Mouse (Mus musculus): ENCODE measurements around the gene Gpr176. TPM values are rescaled to one million over a fixed set of nuclear protein-coding genes. Genes with fewer than 3 reads are reported as not detected.

Gene Gpr176
- polyA plus RNA-seq, 1 experiment from 2014 or later: 0.57 TPM

GRCm38 (mm10) chr2:118307561-118307960 is 65.7 kb downstream of the Gpr176 start:
- TF ChIP-seq CTCF (IDR thresholded peaks at IDR 0.05; ENCODE audit: low read depth): no peak
- 52% methylated on average over 8 of the region's 8 CpGs for WGBS
- no peaks in the 10 kb centered on the region for H3K4me1 ChIP-seq (replicated peaks; ENCODE audit: control insufficient read depth, insufficient read depth, low read length)

GRCm38 (mm10) chr2:118306966-118307365 is 66.3 kb downstream of the Gpr176 start:
- H3K4me3 ChIP-seq (ENCODE audit: low read depth, low read length): no peak overlapping the region
- 70% methylated on average over 2 of the region's 2 CpGs for WGBS
- no peaks in the 10 kb centered on the region for H3K9me3 ChIP-seq (ENCODE audit: control insufficient read depth)
- no peaks in the 10 kb centered on the region for H3K27me3 ChIP-seq (replicated peaks; ENCODE audit: control insufficient read depth, insufficient read depth, low read length)
- ATAC-seq: no peak
- H3K4me1 ChIP-seq (replicated peaks; ENCODE audit: control insufficient read depth, insufficient read depth, low read length): no peaks in the 10 kb centered on the region
- H3K36me3 ChIP-seq (ENCODE audit: control insufficient read depth, insufficient read depth): no peaks in the 10 kb centered on the region
- H3K27ac ChIP-seq (ENCODE audit: low read depth, low read length): no peak overlapping the region
- no peak overlapping the region for H3K9ac ChIP-seq (ENCODE audit: low read depth, low read length)
- TF ChIP-seq CTCF (IDR thresholded peaks at IDR 0.05; ENCODE audit: low read depth): no peak
- H3K4me2 ChIP-seq (replicated peaks; ENCODE audit: low read depth): no peak overlapping the region

More at GRCm38 (mm10) chr2:118307561-118307960, 65.7 kb downstream of the Gpr176 start:
- no peak for ATAC-seq
- H3K9ac ChIP-seq (ENCODE audit: low read depth, low read length): no peak overlapping the region
- H3K4me3 ChIP-seq (ENCODE audit: low read depth, low read length): no peak overlapping the region
- H3K36me3 ChIP-seq (ENCODE audit: control insufficient read depth, insufficient read depth): no peaks in the 10 kb centered on the region
- no peak overlapping the region for H3K4me2 ChIP-seq (replicated peaks; ENCODE audit: low read depth)
- H3K27ac ChIP-seq (ENCODE audit: low read depth, low read length): no peak overlapping the region
- no peaks in the 10 kb centered on the region for H3K9me3 ChIP-seq (ENCODE audit: control insufficient read depth)
- no peaks in the 10 kb centered on the region for H3K27me3 ChIP-seq (replicated peaks; ENCODE audit: control insufficient read depth, insufficient read depth, low read length)

- Histone ChIP-seq H3K4me1 (replicated peaks; ENCODE audit: control insufficient read depth, insufficient read depth, low read length) (no peaks in the 10 kb centered on the region), H3K36me3 (ENCODE audit: control insufficient read depth, insufficient read depth) (no peaks in the 10 kb centered on the region), H3K9ac (ENCODE audit: low read depth, low read length) (no peak overlapping the region), H3K27ac (ENCODE audit: low read depth, low read length) (no peak overlapping the region), H3K4me3 (ENCODE audit: low read depth, low read length) (no peak overlapping the region), H3K4me2 (replicated peaks; ENCODE audit: low read depth) (no peak overlapping the region), H3K9me3 (ENCODE audit: control insufficient read depth) (no peaks in the 10 kb centered on the region), H3K27me3 (replicated peaks; ENCODE audit: control insufficient read depth, insufficient read depth, low read length) (no peaks in the 10 kb centered on the region)
- no peak for TF ChIP-seq CTCF (IDR thresholded peaks at IDR 0.05; ENCODE audit: low read depth)
- ATAC-seq: no peak
- 11% methylated on average over 3 of the region's 3 CpGs for WGBS
These were observed 66.7 kb downstream of the Gpr176 start for GRCm38 (mm10) chr2:118306522-118306895.

- Histone ChIP-seq H3K4me1 (replicated peaks; ENCODE audit: control insufficient read depth, insufficient read depth, low read length) (no peaks in the 10 kb centered on the region), H3K4me2 (replicated peaks; ENCODE audit: low read depth) (no peak overlapping the region)
- no peak for TF ChIP-seq CTCF (IDR thresholded peaks at IDR 0.05; ENCODE audit: low read depth)
These were observed 67.2 kb downstream of the Gpr176 start for GRCm38 (mm10) chr2:118305827-118306521.

GRCm38 (mm10) chr2:118303456-118303855 is 69.8 kb downstream of the Gpr176 start:
- H3K9me3 ChIP-seq (ENCODE audit: control insufficient read depth): no peaks in the 10 kb centered on the region
- H3K27ac ChIP-seq (ENCODE audit: low read depth, low read length): no peak overlapping the region
- no peak overlapping the region for H3K4me3 ChIP-seq (ENCODE audit: low read depth, low read length)
- WGBS: 53% methylated on average over 4 of the region's 4 CpGs
- no peak for ATAC-seq
- H3K27me3 ChIP-seq (replicated peaks; ENCODE audit: control insufficient read depth, insufficient read depth, low read length): no peaks in the 10 kb centered on the region
- no peak for TF ChIP-seq CTCF (IDR thresholded peaks at IDR 0.05; ENCODE audit: low read depth)
- no peaks in the 10 kb centered on the region for H3K4me1 ChIP-seq (replicated peaks; ENCODE audit: control insufficient read depth, insufficient read depth, low read length)
- no peak overlapping the region for H3K4me2 ChIP-seq (replicated peaks; ENCODE audit: low read depth)
- no peak overlapping the region for H3K9ac ChIP-seq (ENCODE audit: low read depth, low read length)
- no peaks in the 10 kb centered on the region for H3K36me3 ChIP-seq (ENCODE audit: control insufficient read depth, insufficient read depth)

More at GRCm38 (mm10) chr2:118305827-118306521, 67.2 kb downstream of the Gpr176 start:
- H3K9ac ChIP-seq (ENCODE audit: low read depth, low read length): no peak overlapping the region
- WGBS: 48% methylated on average over 7 of the region's 7 CpGs
- no peaks in the 10 kb centered on the region for H3K27me3 ChIP-seq (replicated peaks; ENCODE audit: control insufficient read depth, insufficient read depth, low read length)
- H3K36me3 ChIP-seq (ENCODE audit: control insufficient read depth, insufficient read depth): no peaks in the 10 kb centered on the region
- ATAC-seq: no peak
- H3K4me3 ChIP-seq (ENCODE audit: low read depth, low read length): no peak overlapping the region
- no peaks in the 10 kb centered on the region for H3K9me3 ChIP-seq (ENCODE audit: control insufficient read depth)
- H3K27ac ChIP-seq (ENCODE audit: low read depth, low read length): no peak overlapping the region

- H3K27me3 ChIP-seq (replicated peaks; ENCODE audit: control insufficient read depth, insufficient read depth, low read length): no peaks in the 10 kb centered on the region
- H3K27ac ChIP-seq (ENCODE audit: low read depth, low read length): no peak overlapping the region
- H3K4me2 ChIP-seq (replicated peaks; ENCODE audit: low read depth): no peak overlapping the region
- 89% methylated on average over 2 of the region's 2 CpGs for WGBS
- no peaks in the 10 kb centered on the region for H3K9me3 ChIP-seq (ENCODE audit: control insufficient read depth)
- TF ChIP-seq CTCF (IDR thresholded peaks at IDR 0.05; ENCODE audit: low read depth): no peak
- no peak for ATAC-seq
- no peak overlapping the region for H3K9ac ChIP-seq (ENCODE audit: low read depth, low read length)
- H3K4me1 ChIP-seq (replicated peaks; ENCODE audit: control insufficient read depth, insufficient read depth, low read length): no peaks in the 10 kb centered on the region
- H3K4me3 ChIP-seq (ENCODE audit: low read depth, low read length): no peak overlapping the region
- no peaks in the 10 kb centered on the region for H3K36me3 ChIP-seq (ENCODE audit: control insufficient read depth, insufficient read depth)
These were observed 71.6 kb downstream of the Gpr176 start for GRCm38 (mm10) chr2:118301656-118302055.
